Mouse (Mus musculus): ENCODE measurements at regions not wholly inside any gene's neighbourhood (a gene's known extent, or its start where the extent isn't known, plus 50 kb on each side); places are given as distances from the start of the nearest gene placed in this dataset.
"Not testable (repeated sequence)": the region's sequence is repeated elsewhere in the genome, so short reads cannot be mapped to it uniquely, and the experiment has no call there.

DNA sequence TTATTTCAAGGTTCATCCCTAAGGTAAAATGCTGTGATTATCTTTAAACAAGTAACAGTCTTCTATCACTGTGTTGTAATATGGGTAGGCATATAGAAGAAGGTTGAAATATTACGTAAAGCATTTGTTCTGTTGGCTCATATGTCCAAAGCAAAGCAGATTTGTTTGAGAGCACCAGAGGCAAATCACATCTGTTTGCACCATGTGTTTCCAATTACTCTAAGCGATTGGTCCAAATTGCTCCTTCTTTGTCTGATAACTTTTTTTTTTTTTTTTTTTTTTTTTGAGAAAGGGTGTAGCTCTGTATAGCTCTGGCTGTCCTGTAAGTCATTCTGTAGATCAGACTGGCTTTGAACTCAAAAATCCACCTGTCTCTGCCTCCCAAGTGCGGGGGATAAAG lies 861.0 kb upstream of the Gm12353 start:
- H3K27me3 ChIP-seq (ENCODE audit: control insufficient read depth, insufficient read depth, low read length): no peaks in the 10 kb centered on the region
- no peak overlapping the region for H3K9ac ChIP-seq (ENCODE audit: low read length)
- H3K4me1 ChIP-seq (replicated peaks; ENCODE audit: control insufficient read depth, insufficient read depth): no peaks in the 10 kb centered on the region
- H3K27ac ChIP-seq (replicated peaks): no peak overlapping the region
- TF ChIP-seq EP300 (optimal IDR thresholded peaks at IDR 0.05): no peak
- TF ChIP-seq CTCF (IDR thresholded peaks at IDR 0.05; ENCODE audit: low read depth): no peak
- H3K4me3 ChIP-seq (ENCODE audit: low read depth, low read length): no peak overlapping the region
- H3K4me2 ChIP-seq (replicated peaks; ENCODE audit: low read depth): no peak overlapping the region
- 74% methylated on average over 3 of the region's 3 CpGs for WGBS
- ATAC-seq (ENCODE audit: low FRiP score, low TSS enrichment) (no peak), DNase-seq (ENCODE audit: low spot score) (no peak)
- no peaks in the 10 kb centered on the region for H3K9me3 ChIP-seq (ENCODE audit: control insufficient read depth, low read length)
- no peaks in the 10 kb centered on the region for H3K36me3 ChIP-seq (ENCODE audit: control insufficient read depth, insufficient read depth, low read length)

DNA sequence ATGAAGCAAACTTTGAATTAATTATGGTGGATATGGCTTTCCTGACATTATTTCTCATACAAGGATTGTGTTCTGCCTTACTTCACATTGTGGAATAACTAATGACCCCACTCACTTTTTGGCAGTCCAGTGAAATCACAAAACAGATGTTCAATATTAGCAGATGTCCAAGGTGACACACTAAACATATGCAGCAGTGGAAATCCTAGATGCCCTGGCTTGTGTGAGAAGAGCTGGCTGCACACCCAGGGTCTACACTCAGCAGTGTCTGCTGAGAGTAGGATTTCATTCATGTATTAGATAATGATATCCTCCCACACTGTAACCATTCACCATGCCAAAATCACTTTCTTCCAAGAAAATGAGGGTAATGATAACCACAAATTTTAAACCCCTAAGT lies 816.9 kb upstream of the Gm12353 start:
- TF ChIP-seq CTCF (IDR thresholded peaks at IDR 0.05; ENCODE audit: low read depth) (no peak), EP300 (optimal IDR thresholded peaks at IDR 0.05) (no peak)
- H3K9ac ChIP-seq (ENCODE audit: low read length): no peak overlapping the region

DNA sequence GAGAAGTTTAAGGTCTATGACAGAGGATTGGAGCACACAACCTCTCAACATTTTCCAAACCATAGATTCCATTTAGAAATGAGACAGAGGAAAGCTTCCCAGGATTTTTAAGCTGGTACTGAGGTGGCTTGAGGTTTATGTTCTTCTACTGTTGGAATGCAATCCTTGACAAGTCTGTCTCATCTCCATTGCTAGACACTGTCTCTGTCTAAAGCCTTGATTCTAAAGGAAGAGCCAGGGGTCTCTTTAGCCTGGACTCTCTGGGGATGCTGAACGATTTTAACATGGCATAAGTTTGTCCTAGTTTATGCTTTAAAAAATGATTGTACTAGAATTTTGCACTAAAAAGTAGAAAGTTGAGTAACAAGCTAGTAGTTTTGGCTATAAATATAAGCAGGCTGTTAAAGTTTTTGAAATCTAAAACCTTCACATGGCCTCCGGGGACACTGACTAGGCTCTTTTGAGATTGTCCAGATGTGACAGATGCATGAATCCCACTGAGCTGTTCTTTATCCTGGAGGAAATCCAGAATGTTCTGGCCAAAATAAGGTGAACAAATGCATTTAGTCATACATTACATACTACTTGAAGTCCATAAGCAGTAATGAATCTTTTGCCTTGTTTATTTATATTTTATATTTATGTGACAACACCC lies 809.4 kb upstream of the Gm12353 start:
- no peak for TF ChIP-seq EP300 (optimal IDR thresholded peaks at IDR 0.05)
- TF ChIP-seq CTCF (IDR thresholded peaks at IDR 0.05; ENCODE audit: low read depth): no peak
- WGBS: 48% methylated on average over 2 of the region's 2 CpGs
- Histone ChIP-seq H3K36me3 (ENCODE audit: control insufficient read depth, insufficient read depth, low read length) (no peaks in the 10 kb centered on the region), H3K4me2 (replicated peaks; ENCODE audit: low read depth) (no peak overlapping the region), H3K27ac (replicated peaks) (no peak overlapping the region), H3K9ac (ENCODE audit: low read length) (no peak overlapping the region), H3K4me3 (ENCODE audit: low read depth, low read length) (no peak overlapping the region), H3K27me3 (ENCODE audit: control insufficient read depth, insufficient read depth, low read length) (no peaks in the 10 kb centered on the region), H3K9me3 (ENCODE audit: control insufficient read depth, low read length) (no peaks in the 10 kb centered on the region), H3K4me1 (replicated peaks; ENCODE audit: control insufficient read depth, insufficient read depth) (no peaks in the 10 kb centered on the region)
- no peak for DNase-seq (ENCODE audit: low spot score)
- no peak; the same call in 1 of the 2 replicates for ATAC-seq (ENCODE audit: low FRiP score, low TSS enrichment)

More for the DNA sequence above, 816.9 kb upstream of the Gm12353 start:
- ATAC-seq (ENCODE audit: low FRiP score, low TSS enrichment) (no peak), DNase-seq (ENCODE audit: low spot score) (no peak)
- Histone ChIP-seq H3K9me3 (ENCODE audit: control insufficient read depth, low read length) (no peaks in the 10 kb centered on the region), H3K27me3 (ENCODE audit: control insufficient read depth, insufficient read depth, low read length) (no peaks in the 10 kb centered on the region), H3K4me2 (replicated peaks; ENCODE audit: low read depth) (no peak overlapping the region), H3K27ac (replicated peaks) (no peak overlapping the region), H3K4me1 (replicated peaks; ENCODE audit: control insufficient read depth, insufficient read depth) (no peaks in the 10 kb centered on the region), H3K36me3 (ENCODE audit: control insufficient read depth, insufficient read depth, low read length) (no peaks in the 10 kb centered on the region), H3K4me3 (ENCODE audit: low read depth, low read length) (no peak overlapping the region)

- H3K4me2 ChIP-seq (replicated peaks; ENCODE audit: low read depth): no peak overlapping the region
- H3K4me3 ChIP-seq (ENCODE audit: low read depth, low read length): no peak overlapping the region
- no peak overlapping the region for H3K27ac ChIP-seq (replicated peaks)
- no peak for DNase-seq (ENCODE audit: low spot score)
- H3K36me3 ChIP-seq (ENCODE audit: control insufficient read depth, insufficient read depth, low read length): no peaks in the 10 kb centered on the region
- ATAC-seq (ENCODE audit: low FRiP score, low TSS enrichment): no peak
- no peaks in the 10 kb centered on the region for H3K4me1 ChIP-seq (replicated peaks; ENCODE audit: control insufficient read depth, insufficient read depth)
- no peaks in the 10 kb centered on the region for H3K27me3 ChIP-seq (ENCODE audit: control insufficient read depth, insufficient read depth, low read length)
- no peak for TF ChIP-seq EP300 (optimal IDR thresholded peaks at IDR 0.05)
- TF ChIP-seq CTCF (IDR thresholded peaks at IDR 0.05; ENCODE audit: low read depth): no peak
- WGBS: 46% methylated on average over 2 of the region's 2 CpGs
- no peak overlapping the region for H3K9ac ChIP-seq (ENCODE audit: low read length)
- no peaks in the 10 kb centered on the region for H3K9me3 ChIP-seq (ENCODE audit: control insufficient read depth, low read length)
Observed at GRCm38 (mm10) chr4:18796395-18796740, 808.9 kb upstream of the Gm12353 start.

GRCm38 (mm10) chr4:18803109-18803508 lies 802.1 kb upstream of the Gm12353 start:
- H3K36me3 ChIP-seq (ENCODE audit: control insufficient read depth, insufficient read depth, low read length); H3K9ac ChIP-seq (ENCODE audit: low read length); H3K27ac ChIP-seq (replicated peaks); H3K9me3 ChIP-seq (ENCODE audit: control insufficient read depth, low read length); H3K27me3 ChIP-seq (ENCODE audit: control insufficient read depth, insufficient read depth, low read length); H3K4me2 ChIP-seq (replicated peaks; ENCODE audit: low read depth); H3K4me3 ChIP-seq (ENCODE audit: low read depth, low read length); DNase-seq (ENCODE audit: low spot score); H3K4me1 ChIP-seq (replicated peaks; ENCODE audit: control insufficient read depth, insufficient read depth); ATAC-seq (ENCODE audit: low FRiP score, low TSS enrichment): not testable (repeated sequence)
- WGBS: 91% methylated on average over 5 of the region's 5 CpGs
